Mouse (Mus musculus): Measurements from ENCODE around the gene Whrn.

Whrn gene

GRCm38 (mm10) chr4:63444362-63445066 is 51.3 kb downstream of the Whrn start:
- no peak for DNase-seq (ENCODE audit: low spot score)

GRCm38 (mm10) chr4:63443101-63443500 is 52.7 kb downstream of the Whrn start:
- no peak for DNase-seq (ENCODE audit: low spot score)

- DNase-seq (ENCODE audit: low spot score) = no peak
Observed at GRCm38 (mm10) chr4:63441616-63442015, 54.2 kb downstream of the Whrn start.

GRCm38 (mm10) chr4:63440262-63440661 is 55.5 kb downstream of the Whrn start:
- no peak for DNase-seq (ENCODE audit: low spot score)

GRCm38 (mm10) chr4:63437968-63438367 is 57.8 kb downstream of the Whrn start:
- DNase-seq (ENCODE audit: low spot score) = peak; percentile 26

GRCm38 (mm10) chr4:63437119-63437815 is 58.5 kb downstream of the Whrn start:
- no peak for DNase-seq (ENCODE audit: low spot score)

- no peak for DNase-seq (ENCODE audit: low spot score)
Observed at GRCm38 (mm10) chr4:63435402-63435801, 60.4 kb downstream of the Whrn start.

GRCm38 (mm10) chr4:63431098-63431497 is 64.7 kb downstream of the Whrn start:
- no peak for DNase-seq (ENCODE audit: low spot score)

- DNase-seq (ENCODE audit: low spot score) = no peak
Observed at GRCm38 (mm10) chr4:63430357-63430756, 65.4 kb downstream of the Whrn start.

- DNase-seq (ENCODE audit: low spot score) = no peak
Observed at GRCm38 (mm10) chr4:63426308-63426707, 69.5 kb downstream of the Whrn start.

- DNase-seq (ENCODE audit: low spot score) = no peak
Observed at GRCm38 (mm10) chr4:63423811-63424210, 72.0 kb downstream of the Whrn start.

GRCm38 (mm10) chr4:63423231-63423630 is 72.6 kb downstream of the Whrn start:
- no peak for DNase-seq (ENCODE audit: low spot score)

- peak; percentile 8 for DNase-seq (ENCODE audit: low spot score)
Observed at GRCm38 (mm10) chr4:63420143-63420920, 75.5 kb downstream of the Whrn start.

- no peak for DNase-seq (ENCODE audit: low spot score)
Observed at GRCm38 (mm10) chr4:63418270-63418669, 77.5 kb downstream of the Whrn start.

- DNase-seq (ENCODE audit: low spot score) = peak; percentile 86
Observed at GRCm38 (mm10) chr4:63417318-63417957, 78.4 kb downstream of the Whrn start.

GRCm38 (mm10) chr4:63414951-63415350 is 80.8 kb downstream of the Whrn start:
- DNase-seq (ENCODE audit: low spot score) = no peak

- DNase-seq (ENCODE audit: low spot score) = no peak
Observed at GRCm38 (mm10) chr4:63411222-63411621, 84.6 kb downstream of the Whrn start.

GRCm38 (mm10) chr4:63410583-63410934 is 85.2 kb downstream of the Whrn start:
- DNase-seq (ENCODE audit: low spot score) = peak; percentile 67

GRCm38 (mm10) chr4:63409908-63410582 is 85.7 kb downstream of the Whrn start:
- DNase-seq (ENCODE audit: low spot score) = peak; percentile 12

GRCm38 (mm10) chr4:63409317-63409907 is 86.4 kb downstream of the Whrn start:
- peak; percentile 30 for DNase-seq (ENCODE audit: low spot score)

GRCm38 (mm10) chr4:63408649-63409048 is 87.1 kb downstream of the Whrn start:
- peak; percentile 53 for DNase-seq (ENCODE audit: low spot score)
